Mouse (Mus musculus) left cerebral cortex, adult 9 months (tissue): ENCODE measurements around the gene Cep63.

ENCODE experiments used
- DNase-seq, 2 experiments: peaks; one replicate each; pipeline ENCODE4 v3.0.0; 2022; ENCODE audit warnings: low spot score in 2 of 2

The Cep63 gene

DNA sequence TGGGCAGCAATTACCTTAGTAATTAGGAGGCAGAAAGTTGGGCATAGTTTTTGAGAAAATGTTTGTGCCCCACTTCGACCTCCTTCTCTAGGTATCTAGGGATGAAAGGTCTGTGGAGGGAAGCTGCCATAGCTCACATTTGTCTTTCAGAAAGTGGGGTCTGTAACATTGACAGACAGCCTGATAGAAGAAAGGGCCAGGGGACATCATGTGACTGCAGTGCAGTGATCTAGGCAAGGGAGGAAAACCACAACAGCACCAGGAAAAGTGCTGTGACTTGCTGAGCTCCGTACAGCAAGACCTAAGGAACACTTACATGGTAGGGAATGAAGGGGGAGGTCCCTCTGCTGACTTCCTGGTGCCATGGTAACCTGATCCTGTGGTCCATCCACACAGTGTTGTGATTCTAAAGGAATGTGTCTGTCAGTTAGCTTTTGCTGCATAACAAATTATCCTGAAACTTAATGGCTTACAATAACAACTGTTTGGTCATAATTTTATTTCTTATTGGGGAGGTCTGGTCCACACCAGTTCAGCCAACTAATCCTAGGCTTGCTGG, 5.3 kb upstream of the Cep63 start:
- DNase-seq, result no peak

DNA sequence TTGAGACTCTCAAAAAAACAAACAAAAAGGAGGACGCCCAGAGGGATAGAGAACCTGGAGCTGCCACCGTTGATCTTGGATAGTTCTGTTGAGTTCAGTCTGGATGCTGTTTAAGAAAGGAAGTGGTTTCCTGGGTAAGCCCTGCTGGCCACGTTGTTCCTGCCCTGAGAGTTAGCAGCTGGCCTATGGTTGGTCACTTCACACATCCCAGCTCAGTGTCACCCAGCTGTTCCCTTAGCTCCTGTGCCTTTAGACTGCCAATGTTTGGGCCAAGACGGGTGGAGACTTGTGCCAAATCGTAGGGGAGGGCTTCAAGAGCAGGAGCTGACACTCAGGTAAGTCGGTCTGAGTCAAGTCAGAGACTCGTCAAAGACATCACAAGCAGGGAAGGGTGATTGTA, 2.7 kb upstream of the Cep63 start:
- DNase-seq, result no peak

DNA sequence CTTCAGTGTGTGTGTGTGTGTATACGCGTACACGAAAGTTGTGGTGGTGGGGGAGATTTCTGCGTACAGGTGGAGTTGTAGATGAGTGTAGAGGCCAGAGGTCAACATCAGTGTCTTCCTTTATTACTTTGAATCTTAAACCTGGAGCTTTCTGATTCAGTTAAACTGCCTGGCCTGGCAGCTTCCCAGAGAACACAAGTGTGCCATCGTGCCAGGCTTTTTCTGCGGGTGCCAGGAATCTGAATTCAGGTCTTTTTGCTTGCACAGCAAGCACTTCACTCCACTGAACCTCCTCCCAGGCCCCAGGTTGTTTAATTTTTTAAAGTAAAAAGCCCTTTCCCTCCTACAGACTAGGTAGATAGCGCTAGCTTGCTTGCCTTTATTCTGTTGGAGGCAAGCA, 1.1 kb upstream of the Cep63 start:
- DNase-seq, result no peak

DNA sequence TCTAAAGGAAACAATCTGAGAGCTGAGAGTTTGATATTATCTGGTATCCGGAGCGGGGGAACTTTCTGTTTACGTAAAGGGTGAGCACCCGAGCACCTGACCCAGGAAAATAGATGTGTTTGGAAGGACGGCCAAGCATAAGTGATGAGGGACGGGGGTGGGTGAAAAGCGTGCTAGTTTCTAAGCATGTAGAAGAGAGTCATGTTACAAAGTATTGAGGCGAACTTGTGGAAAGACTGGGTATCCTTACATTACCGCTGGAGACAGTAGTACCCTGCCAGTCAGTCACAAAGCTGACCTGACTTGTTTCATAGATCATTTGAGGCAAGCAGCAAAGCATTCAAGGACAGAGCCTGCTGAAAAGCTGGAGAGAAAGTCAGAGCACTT, 498 bp upstream of the Cep63 start:
- DNase-seq, result no peak

DNA sequence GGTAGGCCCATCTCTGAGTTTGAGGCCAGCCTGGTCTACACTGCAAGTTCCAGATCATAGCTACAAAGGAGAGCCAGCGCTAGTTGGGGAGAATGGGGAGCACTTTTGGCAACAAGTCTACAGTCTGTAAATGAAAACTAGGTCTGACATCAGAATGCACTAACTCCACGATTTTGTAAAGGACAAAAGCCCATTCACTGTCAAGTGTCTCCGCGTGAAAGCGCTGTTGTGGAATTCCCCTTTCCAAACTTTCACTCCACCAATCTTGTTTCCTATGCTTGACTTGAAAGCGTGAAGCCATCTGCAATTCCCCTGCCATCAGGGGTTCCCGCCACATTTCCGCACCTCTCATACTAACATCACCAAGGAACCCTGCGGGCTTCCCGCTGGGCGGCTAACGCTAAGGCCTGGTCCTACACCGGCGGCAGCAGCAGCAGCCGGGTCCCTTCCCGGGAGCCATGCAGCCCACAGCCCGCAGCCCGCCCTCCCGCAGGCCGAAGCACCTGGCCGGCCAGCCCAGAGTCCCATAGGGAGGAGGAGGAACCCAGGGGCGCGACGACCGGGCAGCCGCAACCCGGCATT, 842 bp downstream of the Cep63 start:
- DNase-seq, result no peak

DNA sequence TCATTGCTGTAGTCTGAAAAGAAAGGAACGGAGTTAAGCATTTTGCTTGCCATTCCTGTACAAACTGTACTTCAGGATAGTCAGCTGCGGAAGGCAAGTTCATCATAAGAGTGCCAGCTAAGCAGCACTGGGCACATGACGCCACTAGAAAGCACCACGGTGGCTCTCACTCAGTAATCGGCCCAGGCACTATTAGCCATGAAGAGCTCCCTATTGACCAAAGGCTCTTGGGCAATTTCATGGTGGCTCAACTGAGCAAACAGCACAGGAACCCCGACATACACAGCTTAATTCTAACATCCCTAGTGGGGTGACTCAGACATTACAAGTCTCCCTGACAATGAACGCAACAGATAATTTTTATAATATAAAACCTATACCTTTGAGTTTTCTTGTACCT, 2.8 kb downstream of the Cep63 start:
- DNase-seq, result no peak

DNA sequence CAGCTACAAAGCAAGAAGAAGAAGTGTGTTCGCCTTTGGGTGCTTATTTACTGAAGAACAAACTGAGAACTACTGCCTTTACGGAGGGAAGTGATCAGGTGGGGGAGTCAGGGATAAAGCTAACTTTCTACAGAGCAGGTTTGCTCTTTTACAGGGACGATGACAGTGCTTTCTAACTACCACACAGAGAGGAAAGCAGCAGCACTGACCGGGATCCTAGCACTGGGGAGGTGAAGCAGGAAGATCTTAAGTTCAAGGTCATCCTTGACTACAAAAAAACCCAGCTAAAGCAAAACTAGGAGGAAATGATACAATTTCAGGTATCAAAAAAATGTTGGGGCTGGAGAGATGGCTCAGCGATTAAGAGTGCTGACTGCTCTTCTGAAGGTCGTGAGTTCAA, 3.5 kb downstream of the Cep63 start:
- DNase-seq, result no peak

DNA sequence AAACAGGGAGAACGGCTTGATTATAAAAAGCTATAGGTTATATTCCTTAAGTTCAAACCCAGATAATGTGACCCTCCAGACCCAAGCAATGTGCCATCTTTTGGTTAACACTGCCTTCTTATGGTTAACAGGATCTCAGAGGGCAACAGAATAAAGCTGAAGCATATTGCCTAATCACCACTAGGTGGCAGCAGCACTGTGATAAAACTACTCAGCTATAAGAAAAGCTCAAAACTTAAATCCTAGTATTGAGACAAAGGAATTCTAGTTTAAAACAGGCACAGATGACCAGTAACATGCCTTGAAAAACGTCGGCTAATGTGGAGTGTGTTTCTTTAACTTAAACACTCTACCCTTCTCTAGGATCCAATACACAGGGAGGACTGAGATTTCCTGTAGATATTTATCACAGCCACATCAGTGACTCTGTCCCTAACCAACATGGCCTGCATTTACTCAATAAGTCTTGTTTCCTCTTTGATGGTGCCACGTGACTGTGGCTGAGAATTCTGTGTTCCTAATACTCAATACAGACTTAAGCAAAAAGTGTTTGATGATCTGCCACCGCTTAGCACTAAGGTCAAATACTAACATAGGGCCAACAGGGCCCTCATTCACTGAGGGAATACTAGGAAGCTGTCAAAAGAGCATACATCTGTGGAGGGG, 4.0 kb downstream of the Cep63 start:
- DNase-seq, result peak in 1 of 2 experiments; percentile 46

DNA sequence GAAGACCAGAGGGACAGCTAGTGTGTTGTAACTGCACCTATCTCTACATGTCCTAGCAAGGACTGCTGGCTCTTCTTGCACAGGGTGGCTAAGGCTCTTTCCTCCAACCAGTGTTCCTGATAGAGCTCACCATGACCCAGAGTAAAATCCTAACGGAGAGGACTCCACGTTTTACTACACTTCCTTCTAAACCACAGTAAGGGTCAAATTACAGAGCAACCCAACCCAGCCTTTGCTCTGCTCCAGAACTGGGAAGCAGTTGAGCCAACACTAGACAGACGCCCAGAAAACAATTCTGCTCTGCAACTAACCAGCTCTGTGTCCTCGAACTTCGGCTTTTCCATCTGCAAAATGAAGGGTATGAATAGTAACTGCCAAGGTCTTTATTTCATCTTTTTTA, 4.9 kb downstream of the Cep63 start:
- DNase-seq, result no peak

DNA sequence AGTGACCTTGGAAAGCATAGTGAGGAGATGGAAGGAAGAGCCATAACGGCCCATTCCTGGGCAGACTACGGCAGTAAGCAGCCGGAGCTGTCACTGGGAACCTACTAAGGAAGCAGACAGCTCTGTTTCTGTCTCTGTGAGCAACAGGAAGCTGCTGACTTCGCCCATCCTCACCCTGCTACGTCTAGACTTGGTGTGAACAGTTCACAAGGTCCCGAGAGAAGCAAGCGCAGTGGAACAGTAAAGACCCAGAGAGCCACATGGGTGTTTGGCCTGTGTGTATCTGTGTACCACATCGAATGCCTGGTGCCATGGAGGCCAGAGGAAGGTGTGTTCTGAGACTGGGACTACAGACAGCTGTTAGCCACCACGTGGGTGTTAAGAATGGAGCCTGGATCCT, 10.1 kb downstream of the Cep63 start:
- no peak for DNase-seq

DNA sequence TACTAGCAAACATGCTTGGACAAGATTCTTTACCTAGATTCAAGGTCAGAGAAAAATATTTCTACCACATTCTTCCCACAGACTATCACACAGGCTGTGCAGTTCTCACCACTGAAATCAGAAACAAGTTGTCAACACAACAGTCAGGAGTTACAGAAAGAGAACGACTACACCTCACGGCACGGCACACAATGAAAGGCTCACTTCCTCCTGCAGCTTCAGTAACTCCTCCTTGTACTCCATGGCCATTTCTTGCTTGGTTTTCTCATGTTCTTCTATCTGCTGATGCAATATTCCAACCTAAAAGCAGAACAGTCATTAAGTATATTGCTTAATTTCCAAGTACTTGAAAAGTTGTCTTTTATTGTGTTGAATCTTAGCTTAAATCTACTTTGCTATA, 11.3 kb downstream of the Cep63 start:
- DNase-seq, result no peak

DNA sequence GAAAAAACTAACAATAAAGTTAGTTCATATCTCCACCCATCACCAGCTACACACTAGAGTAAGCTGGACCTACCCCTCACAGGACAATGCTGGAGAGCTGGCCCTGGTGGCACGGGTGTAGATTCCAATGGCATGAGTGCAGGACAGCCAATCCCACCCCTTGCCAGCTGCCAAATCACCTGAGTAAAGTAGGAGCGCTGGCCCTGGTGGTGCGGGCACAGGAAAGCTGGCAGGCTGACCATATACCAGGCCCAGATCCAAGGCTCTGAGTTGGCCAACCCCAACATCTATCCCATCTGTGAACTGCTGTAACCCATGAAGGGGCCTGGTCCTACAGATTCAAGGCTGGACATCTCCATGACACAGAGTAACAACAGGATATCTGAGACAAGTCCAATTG, 17.1 kb downstream of the Cep63 start:
- no peak for DNase-seq

DNA sequence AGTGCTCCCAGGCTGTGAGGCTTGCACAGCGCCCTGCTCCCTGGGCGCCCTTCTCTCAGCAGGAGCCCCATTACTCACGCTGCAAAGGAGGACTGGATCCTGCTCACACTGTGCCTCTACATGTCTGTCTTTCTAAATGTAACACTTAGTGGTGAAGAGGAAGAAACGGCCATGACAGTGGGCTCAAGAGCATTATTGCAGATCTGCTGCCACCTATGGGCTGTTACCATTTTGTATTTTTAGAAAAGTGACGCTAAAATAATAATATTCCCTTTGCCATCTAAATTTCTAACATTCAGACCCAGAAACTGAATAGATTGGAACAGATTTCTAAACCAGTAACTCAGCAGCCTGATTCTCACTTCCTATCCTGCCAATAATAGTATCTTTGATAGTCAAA, 18.9 kb downstream of the Cep63 start:
- no peak for DNase-seq

DNA sequence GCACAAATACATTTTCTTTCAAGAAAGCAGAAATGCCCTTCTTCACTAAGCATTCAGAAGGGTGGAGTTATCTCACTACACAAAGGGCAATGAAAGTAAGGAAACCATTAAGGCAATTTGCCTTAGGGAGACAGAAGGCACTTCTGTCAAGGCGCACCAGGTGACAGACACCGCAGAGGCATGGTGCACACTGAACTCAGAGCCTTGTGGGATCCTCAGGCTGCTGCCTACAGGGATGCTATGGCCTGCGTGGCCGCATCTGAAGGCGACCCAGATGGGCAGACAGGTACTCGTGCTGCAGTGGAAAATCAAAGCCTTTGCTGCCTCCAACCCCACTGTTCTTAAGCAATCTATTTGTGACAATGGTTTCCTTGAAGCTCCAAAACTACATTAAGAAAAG, 21.2 kb downstream of the Cep63 start:
- DNase-seq, result no peak

DNA sequence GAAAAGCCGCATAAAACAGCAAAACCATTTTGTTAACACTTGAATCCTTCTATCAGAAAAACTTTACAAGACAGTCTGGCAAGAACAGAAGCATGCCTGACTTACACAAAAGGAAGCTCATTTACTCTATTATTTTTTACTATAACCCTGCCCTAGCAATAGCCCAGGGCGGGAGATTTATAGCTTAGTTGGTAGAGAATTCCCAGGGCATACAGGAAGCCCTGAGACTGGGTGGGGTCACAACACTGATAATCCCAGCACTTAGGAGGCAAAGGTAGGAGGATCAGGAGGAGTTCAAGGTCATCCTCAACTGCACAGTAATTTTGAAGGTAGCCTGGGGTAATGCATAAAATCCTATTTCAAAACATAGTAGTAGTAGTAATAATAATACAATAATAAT, 24.7 kb downstream of the Cep63 start:
- DNase-seq, result no peak

DNA sequence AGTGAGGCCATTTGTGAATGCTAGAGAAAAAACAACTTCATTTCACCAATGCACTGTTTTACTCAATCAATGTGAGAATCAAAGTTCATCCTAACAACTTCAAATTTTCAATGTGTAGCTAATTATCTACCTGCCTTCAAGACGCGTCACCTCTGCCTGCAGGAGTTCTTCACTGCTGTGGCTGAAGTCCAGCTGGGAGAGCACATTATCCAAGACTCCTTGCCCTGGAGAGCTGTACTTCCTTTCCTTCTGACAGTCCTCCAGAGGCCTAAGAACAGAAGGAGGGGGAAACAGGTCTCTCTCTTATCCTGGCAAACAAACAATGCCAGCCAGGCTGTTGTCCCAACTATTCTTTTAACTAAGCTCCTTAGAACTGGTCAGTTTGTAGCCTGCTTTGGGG, 25.1 kb downstream of the Cep63 start:
- no peak for DNase-seq

DNA sequence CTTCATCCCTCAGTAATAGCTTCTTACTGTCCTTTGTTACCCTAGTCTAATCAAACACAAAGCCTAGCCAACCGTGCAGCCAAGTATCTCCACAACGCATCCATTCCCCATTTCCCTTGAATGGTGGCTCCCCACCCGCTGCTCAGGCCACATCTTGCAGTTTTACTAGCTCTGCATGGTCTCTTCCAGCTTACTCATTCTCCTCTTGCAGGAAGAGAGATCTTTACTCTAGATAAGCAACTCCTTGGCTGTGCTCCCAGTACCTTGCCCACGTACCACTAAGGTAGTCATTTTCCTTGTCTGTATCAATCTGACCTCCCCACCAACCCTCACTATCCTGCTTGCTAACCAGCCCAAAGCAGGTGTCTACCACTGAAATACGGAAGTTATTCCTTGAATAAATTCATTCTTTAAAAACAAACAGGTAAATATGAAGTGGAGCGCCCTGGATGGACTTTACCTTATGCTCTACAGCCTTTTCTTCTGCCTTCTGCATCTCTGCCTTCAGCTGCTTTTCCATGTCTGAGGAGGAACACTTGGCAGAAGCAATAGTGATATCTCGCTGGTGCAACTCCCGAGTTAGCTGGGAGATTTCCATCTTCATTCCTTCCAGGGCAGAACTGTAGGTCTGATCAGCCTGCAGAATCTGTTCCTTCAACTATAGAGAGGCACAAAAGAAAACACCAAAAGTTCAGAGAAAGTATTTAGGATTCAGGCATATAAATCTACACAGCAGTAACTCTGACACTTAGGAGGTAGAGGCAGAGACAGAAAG, 30.5 kb downstream of the Cep63 start:
- peak in 1 of 2 experiments; percentile 34 for DNase-seq

DNA sequence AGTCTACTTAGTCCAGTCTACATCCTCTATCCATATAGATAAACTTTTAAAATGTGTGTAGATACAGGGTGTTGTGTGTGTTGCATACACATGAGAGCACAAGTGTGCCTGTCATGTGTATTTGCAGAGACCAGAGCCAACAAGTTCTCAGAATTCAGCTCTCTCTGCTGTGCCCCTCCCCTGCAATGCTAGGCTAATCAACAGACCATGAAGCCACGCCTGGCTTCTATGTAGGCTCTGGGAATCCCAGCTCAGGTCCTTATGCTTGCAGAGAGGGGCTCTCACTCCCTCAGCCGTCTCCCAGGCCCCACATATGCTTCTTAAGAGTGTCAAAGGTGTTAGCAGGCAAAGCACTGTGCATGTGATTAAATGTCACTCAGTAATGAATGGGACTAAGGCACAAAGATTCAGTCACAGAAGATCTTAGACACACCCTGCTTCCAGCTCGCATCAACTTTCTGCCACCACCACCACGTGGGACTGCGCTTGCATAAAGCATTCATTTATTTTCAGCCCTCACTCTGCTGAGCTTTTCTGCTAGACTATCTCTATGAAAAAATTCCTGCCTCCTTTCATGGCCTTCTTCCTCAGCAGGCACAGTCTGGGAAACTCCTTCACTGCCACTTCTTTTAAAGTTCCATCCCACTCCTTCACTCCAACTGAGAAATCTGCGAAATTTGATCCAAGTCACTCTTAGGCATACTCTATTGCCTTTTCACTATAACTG, 31.5 kb downstream of the Cep63 start:
- DNase-seq, result peak; percentile 21 to 27

DNA sequence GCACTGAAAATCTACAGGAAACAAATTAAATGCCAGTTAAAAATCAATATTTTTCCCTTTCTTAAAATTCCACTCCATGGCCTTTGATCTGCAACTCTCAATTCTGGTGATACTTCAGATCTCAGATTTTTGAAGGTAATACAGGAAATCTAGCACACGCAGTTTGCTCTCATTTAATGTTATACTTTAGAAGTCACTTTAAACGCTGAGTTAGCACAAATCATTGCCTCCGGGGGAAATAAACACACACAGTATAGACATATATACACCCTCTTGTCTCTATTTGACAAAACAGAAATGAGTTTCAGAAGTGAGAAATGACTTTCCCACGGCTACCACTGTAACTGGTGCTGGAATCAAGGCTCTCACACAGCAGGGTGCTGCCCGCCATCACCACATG, 39.0 kb downstream of the Cep63 start:
- no peak for DNase-seq

DNA sequence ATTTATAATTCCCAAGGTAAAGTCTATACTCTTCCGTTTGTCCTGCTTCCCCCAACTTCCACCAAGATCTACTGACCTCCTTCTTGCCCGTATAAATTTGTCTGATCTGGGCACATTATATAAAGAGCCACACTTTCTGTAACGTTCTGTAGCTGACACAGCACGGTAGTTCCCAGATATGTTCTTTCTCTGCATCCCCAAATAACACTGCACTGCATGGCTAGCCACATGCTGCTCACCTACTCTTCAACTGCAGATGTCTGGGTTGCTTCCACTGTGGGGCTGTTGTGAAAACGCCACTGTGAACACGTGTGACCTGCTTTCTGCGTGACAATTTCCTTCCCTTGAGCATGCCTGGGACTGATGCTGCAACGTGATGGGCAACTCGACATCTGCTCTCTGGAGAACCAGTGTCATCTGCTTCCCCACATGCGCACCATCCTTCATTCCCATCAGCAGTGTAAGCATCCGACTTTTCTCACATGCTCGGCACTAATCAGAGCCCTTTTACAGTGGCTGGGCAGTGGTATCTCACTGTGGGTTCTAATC, 44.3 kb downstream of the Cep63 start:
- DNase-seq, result peak in 1 of 2 experiments; percentile 36

DNA sequence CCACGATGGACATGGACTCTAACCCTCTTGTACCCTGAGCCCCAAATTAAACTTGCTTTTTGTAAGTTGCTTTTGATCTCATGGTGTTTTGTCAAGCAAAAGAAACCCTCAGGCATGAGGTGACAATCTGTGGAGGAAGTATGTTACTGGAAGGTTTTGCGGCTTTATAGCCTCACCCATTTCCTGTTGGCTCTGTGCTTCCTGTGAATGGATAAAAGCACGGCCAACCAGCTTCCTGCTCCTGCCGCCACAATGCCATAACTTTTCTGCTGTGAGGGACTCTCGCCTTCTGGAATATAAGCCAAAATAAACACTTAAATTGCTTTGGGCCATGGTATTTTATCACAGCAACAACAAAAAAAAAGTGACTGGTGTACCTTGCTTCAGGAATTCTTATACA, 48.9 kb downstream of the Cep63 start:
- no peak for DNase-seq

DNA sequence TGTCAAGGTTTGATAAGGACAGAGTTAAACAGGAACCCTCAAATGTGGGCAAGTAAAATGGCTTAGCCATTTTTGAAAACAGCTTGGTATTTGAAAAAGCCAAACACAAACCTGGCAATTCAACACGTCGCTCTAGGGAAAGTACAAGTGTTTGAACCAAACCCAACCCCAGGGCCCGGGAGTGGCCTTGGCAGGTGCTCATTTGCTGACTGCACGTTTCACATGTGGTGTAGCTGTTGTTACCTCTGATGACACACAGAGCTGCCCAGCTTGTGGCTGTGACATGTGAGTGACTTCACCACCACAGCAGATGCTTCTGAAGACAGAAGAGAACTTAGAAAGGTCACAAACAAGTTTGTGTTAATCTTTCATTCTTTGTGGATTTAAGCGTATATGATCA, 53.4 kb downstream of the Cep63 start:
- DNase-seq, result no peak
